Mouse (Mus musculus) lung, postnatal 10 days (tissue): ENCODE measurements around the gene Mtrr.

ENCODE experiments used
- DNase-seq: peaks from one replicate; pipeline ENCODE4 v3.0.0; 2021

Gene Mtrr

DNA sequence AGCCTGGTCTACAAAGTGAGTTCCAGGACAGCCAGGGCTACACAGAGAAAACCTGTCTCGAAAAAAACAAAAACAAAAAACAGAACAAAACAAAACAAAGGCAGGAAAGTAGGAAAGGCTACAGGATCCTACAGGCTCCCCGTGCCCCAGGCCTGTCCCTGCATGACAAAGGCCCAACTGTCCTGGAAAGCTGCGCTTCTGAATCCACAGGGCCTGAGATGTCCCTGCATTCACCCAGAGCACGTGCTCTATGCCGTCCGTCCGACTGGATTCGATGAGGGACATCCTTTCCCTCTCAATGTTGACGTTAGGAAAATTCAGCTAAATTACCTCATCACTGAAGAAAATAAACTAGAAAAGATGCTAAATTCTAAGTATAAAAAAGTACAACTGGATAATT, 13.8 kb downstream of the Mtrr start:
- no peak for DNase-seq

DNA sequence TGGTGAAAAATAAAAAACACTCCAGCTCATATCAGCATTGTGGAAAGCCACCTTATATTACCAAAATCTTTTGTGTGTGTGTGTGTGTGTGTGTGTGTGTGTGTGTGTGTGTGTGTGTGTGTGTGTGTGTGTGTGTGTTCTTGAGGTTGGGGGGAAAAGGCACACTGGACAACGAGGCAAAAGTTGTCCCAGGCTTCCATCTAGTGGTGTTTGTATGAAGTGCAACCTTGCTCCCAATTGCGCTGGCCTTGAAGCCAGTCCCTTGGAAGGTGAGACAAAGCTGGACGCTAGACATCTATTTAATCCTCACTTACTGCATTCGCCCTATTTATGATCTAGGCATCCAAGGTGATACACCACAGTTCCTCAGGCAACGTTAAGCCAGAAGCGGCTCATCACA, 28.6 kb downstream of the Mtrr start:
- peak; percentile 19 for DNase-seq
